Mouse (Mus musculus): Measurements from ENCODE around the gene Sirt1. TPM values are rescaled to one million over a fixed set of nuclear protein-coding genes. Genes with fewer than 3 reads are reported as not detected.

Sirt1 gene
- polyA plus RNA-seq, 1 experiment from 2014 or later = 5.6 TPM

DNA sequence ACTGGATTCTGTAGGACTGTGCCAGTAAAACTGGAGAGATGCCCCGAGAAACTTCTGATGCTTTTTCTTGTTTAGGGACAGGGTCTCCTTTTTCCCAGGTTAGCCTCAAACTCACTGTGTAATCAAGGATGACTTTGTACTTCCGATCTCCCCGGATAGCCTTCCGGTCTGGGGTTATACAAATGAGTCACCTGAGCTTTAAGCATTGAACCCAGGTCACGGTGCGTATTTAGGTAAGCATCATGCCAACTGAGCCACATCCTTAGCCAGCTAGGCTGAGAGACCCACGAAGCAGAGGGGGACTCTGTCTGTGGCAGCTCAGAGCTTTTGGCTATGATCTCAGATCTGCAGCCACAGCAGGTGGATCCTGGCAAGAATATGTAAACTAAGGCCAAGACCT, 30.8 kb downstream of the Sirt1 start:
- Histone ChIP-seq H3K4me2 (no peak overlapping the region), H3K27me3 (ENCODE audit: control insufficient read depth, insufficient read depth, low read length) (no peaks in the 10 kb centered on the region), H3K4me1 (ENCODE audit: control insufficient read depth, insufficient read depth, low read length) (no peaks in the 10 kb centered on the region), H3K4me3 (ENCODE audit: low read depth, low read length) (no peak overlapping the region), H3K9ac (ENCODE audit: low read depth, low read length) (no peak overlapping the region), H3K27ac (ENCODE audit: low read depth, low read length) (no peak overlapping the region), H3K9me3 (replicated peaks; ENCODE audit: control insufficient read depth, low read length) (no peaks in the 10 kb centered on the region; the same call in 1 of the 2 replicates), H3K36me3 (ENCODE audit: control insufficient read depth, insufficient read depth, low read length) (no peaks in the 10 kb centered on the region)
- WGBS (ENCODE audit: insufficient replicate concordance) = 84% methylated on average over 7 of the region's 7 CpGs
- no peak for ATAC-seq (replicated peaks; ENCODE audit: insufficient number of reproducible peaks, low FRiP score, low TSS enrichment)

DNA sequence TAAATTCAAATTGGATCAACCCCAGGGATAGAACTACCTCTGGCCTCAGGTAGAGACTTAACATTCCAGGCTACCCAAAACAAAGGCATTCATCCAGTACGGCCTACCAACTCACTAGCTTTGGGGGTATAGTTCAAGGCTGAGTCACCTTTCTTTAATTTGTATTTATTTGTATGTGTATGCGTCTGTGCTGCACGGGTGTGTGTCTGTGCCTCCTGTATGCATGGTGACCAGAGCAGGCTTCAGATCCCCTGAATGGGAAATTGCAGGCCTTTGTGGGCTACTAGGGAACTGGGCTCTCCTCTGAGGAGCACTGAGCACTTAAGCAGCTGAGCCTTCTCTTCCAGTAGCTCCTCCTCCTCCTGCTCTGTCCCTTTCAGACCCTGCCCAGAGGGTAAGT, 33.2 kb downstream of the Sirt1 start:
- 62% methylated on average over 3 of the region's 3 CpGs for WGBS (ENCODE audit: insufficient replicate concordance)
- Histone ChIP-seq H3K4me3 (ENCODE audit: low read depth, low read length) (no peak overlapping the region), H3K27ac (ENCODE audit: low read depth, low read length) (no peak overlapping the region), H3K9ac (ENCODE audit: low read depth, low read length) (no peak overlapping the region), H3K4me1 (ENCODE audit: control insufficient read depth, insufficient read depth, low read length) (no peaks in the 10 kb centered on the region), H3K4me2 (no peak overlapping the region), H3K27me3 (ENCODE audit: control insufficient read depth, insufficient read depth, low read length) (no peaks in the 10 kb centered on the region), H3K9me3 (replicated peaks; ENCODE audit: control insufficient read depth, low read length) (no peaks in the 10 kb centered on the region), H3K36me3 (ENCODE audit: control insufficient read depth, insufficient read depth, low read length) (no peaks in the 10 kb centered on the region)
- ATAC-seq (replicated peaks; ENCODE audit: insufficient number of reproducible peaks, low FRiP score, low TSS enrichment) = no peak

- no peak for ATAC-seq (replicated peaks; ENCODE audit: insufficient number of reproducible peaks, low FRiP score, low TSS enrichment)
- H3K9ac ChIP-seq (ENCODE audit: low read depth, low read length) = no peak overlapping the region
- H3K9me3 ChIP-seq (replicated peaks; ENCODE audit: control insufficient read depth, low read length) = no peaks in the 10 kb centered on the region
- H3K4me2 ChIP-seq = no peak overlapping the region
- H3K27ac ChIP-seq (ENCODE audit: low read depth, low read length) = no peak overlapping the region
- WGBS (ENCODE audit: insufficient replicate concordance) = 84% methylated on average over 3 of the region's 3 CpGs
- H3K27me3 ChIP-seq (ENCODE audit: control insufficient read depth, insufficient read depth, low read length) = no peaks in the 10 kb centered on the region
- no peak overlapping the region for H3K4me3 ChIP-seq (ENCODE audit: low read depth, low read length)
- H3K4me1 ChIP-seq (ENCODE audit: control insufficient read depth, insufficient read depth, low read length) = no peaks in the 10 kb centered on the region
- H3K36me3 ChIP-seq (ENCODE audit: control insufficient read depth, insufficient read depth, low read length) = no peaks in the 10 kb centered on the region
Observed at GRCm38 (mm10) chr10:63344751-63345150, 36.8 kb downstream of the Sirt1 start.

GRCm38 (mm10) chr10:63341351-63341750, 40.2 kb downstream of the Sirt1 start:
- H3K9me3 ChIP-seq (replicated peaks; ENCODE audit: control insufficient read depth, low read length) = no peaks in the 10 kb centered on the region
- no peak overlapping the region for H3K27ac ChIP-seq (ENCODE audit: low read depth, low read length)
- H3K4me3 ChIP-seq (ENCODE audit: low read depth, low read length) = no peak overlapping the region
- no peaks in the 10 kb centered on the region for H3K27me3 ChIP-seq (ENCODE audit: control insufficient read depth, insufficient read depth, low read length)
- ATAC-seq (replicated peaks; ENCODE audit: insufficient number of reproducible peaks, low FRiP score, low TSS enrichment) = no peak
- peaks cover 12% of the 10 kb centered on the region for H3K4me1 ChIP-seq (ENCODE audit: control insufficient read depth, insufficient read depth, low read length)
- no peaks in the 10 kb centered on the region for H3K36me3 ChIP-seq (ENCODE audit: control insufficient read depth, insufficient read depth, low read length)
- no peak overlapping the region for H3K4me2 ChIP-seq
- H3K9ac ChIP-seq (ENCODE audit: low read depth, low read length) = no peak overlapping the region
- WGBS (ENCODE audit: insufficient replicate concordance) = 76% methylated on average over 2 of the region's 2 CpGs

GRCm38 (mm10) chr10:63338914-63339643, 42.4 kb downstream of the Sirt1 start:
- ATAC-seq (replicated peaks; ENCODE audit: insufficient number of reproducible peaks, low FRiP score, low TSS enrichment) = peak; percentile 96
- Histone ChIP-seq H3K4me1 (ENCODE audit: control insufficient read depth, insufficient read depth, low read length) (peaks cover 12% of the 10 kb centered on the region), H3K27ac (ENCODE audit: low read depth, low read length) (peak overlapping the region; percentile 93), H3K27me3 (ENCODE audit: control insufficient read depth, insufficient read depth, low read length) (no peaks in the 10 kb centered on the region), H3K36me3 (ENCODE audit: control insufficient read depth, insufficient read depth, low read length) (0 out of 2 replicates have a peak, but pooled peaks cover 2% of the 10 kb centered on the region), H3K4me2 (peak overlapping the region; percentile 72), H3K4me3 (ENCODE audit: low read depth, low read length) (peak overlapping the region; percentile 78), H3K9me3 (replicated peaks; ENCODE audit: control insufficient read depth, low read length) (no peaks in the 10 kb centered on the region), H3K9ac (ENCODE audit: low read depth, low read length) (peak overlapping the region; percentile 96)
- 1% methylated on average over 53 of the region's 74 CpGs for WGBS (ENCODE audit: insufficient replicate concordance)

GRCm38 (mm10) chr10:63337951-63338836, 43.3 kb downstream of the Sirt1 start:
- H3K4me2 ChIP-seq = peak overlapping the region; percentile 72
- WGBS (ENCODE audit: insufficient replicate concordance) = under 1% methylated on average over 54 of the region's 113 CpGs

GRCm38 (mm10) chr10:63337326-63337725, 44.2 kb downstream of the Sirt1 start:
- Histone ChIP-seq H3K9me3 (replicated peaks; ENCODE audit: control insufficient read depth, low read length) (no peaks in the 10 kb centered on the region), H3K4me3 (ENCODE audit: low read depth, low read length) (peak overlapping the region; percentile 78), H3K9ac (ENCODE audit: low read depth, low read length) (peak overlapping the region; percentile 39; the same call in 1 of the 2 replicates), H3K27ac (ENCODE audit: low read depth, low read length) (no peak overlapping the region), H3K4me2 (peak overlapping the region; percentile 72), H3K27me3 (ENCODE audit: control insufficient read depth, insufficient read depth, low read length) (no peaks in the 10 kb centered on the region), H3K4me1 (ENCODE audit: control insufficient read depth, insufficient read depth, low read length) (peaks cover 12% of the 10 kb centered on the region), H3K36me3 (ENCODE audit: control insufficient read depth, insufficient read depth, low read length) (peaks cover 9% of the 10 kb centered on the region; the same call in 1 of the 2 replicates)
- no peak for ATAC-seq (replicated peaks; ENCODE audit: insufficient number of reproducible peaks, low FRiP score, low TSS enrichment)
- 35% methylated on average over 5 of the region's 5 CpGs for WGBS (ENCODE audit: insufficient replicate concordance)

More at GRCm38 (mm10) chr10:63337951-63338836, 43.3 kb downstream of the Sirt1 start:
- H3K27ac ChIP-seq (ENCODE audit: low read depth, low read length) = peak overlapping the region; percentile 93
- ATAC-seq (replicated peaks; ENCODE audit: insufficient number of reproducible peaks, low FRiP score, low TSS enrichment) = peak; percentile 74
- H3K9ac ChIP-seq (ENCODE audit: low read depth, low read length) = peak overlapping the region; percentile 96
- peaks cover 12% of the 10 kb centered on the region for H3K4me1 ChIP-seq (ENCODE audit: control insufficient read depth, insufficient read depth, low read length)
- peaks cover 4% of the 10 kb centered on the region; the same call in 1 of the 2 replicates for H3K36me3 ChIP-seq (ENCODE audit: control insufficient read depth, insufficient read depth, low read length)
- peak overlapping the region; percentile 78 for H3K4me3 ChIP-seq (ENCODE audit: low read depth, low read length)
- H3K9me3 ChIP-seq (replicated peaks; ENCODE audit: control insufficient read depth, low read length) = no peaks in the 10 kb centered on the region
- H3K27me3 ChIP-seq (ENCODE audit: control insufficient read depth, insufficient read depth, low read length) = no peaks in the 10 kb centered on the region

- Histone ChIP-seq H3K4me1 (ENCODE audit: control insufficient read depth, insufficient read depth, low read length) (peaks cover 12% of the 10 kb centered on the region), H3K27ac (ENCODE audit: low read depth, low read length) (no peak overlapping the region), H3K4me3 (ENCODE audit: low read depth, low read length) (peak overlapping the region; percentile 78), H3K9ac (ENCODE audit: low read depth, low read length) (peak overlapping the region; percentile 39; the same call in 1 of the 2 replicates), H3K36me3 (ENCODE audit: control insufficient read depth, insufficient read depth, low read length) (peaks cover 9% of the 10 kb centered on the region; the same call in 1 of the 2 replicates), H3K27me3 (ENCODE audit: control insufficient read depth, insufficient read depth, low read length) (no peaks in the 10 kb centered on the region), H3K9me3 (replicated peaks; ENCODE audit: control insufficient read depth, low read length) (no peaks in the 10 kb centered on the region), H3K4me2 (peak overlapping the region; percentile 72)
- WGBS (ENCODE audit: insufficient replicate concordance) = 39% methylated on average over 13 of the region's 13 CpGs
- no peak for ATAC-seq (replicated peaks; ENCODE audit: insufficient number of reproducible peaks, low FRiP score, low TSS enrichment)
Observed at GRCm38 (mm10) chr10:63336901-63337300, 44.6 kb downstream of the Sirt1 start.

Data from heart, embryonic 11.5 days (tissue).